Mouse (Mus musculus) erythroid progenitor cell, adult 5-6 weeks (primary cell): ENCODE measurements around the gene T. TPM values are rescaled to one million over a fixed set of nuclear protein-coding genes. Genes with fewer than 3 reads are reported as not detected.

Source experiments
- ATAC-seq: replicated peaks from 2 replicates; pipeline ENCODE4 v1.8.0; 2016; ENCODE audit warnings: moderate number of reproducible peaks, mild to moderate bottlenecking, moderate TSS enrichment, inconsistent platforms; ENCODE audit not compliant: poor library complexity, low FRiP score, severe bottlenecking
- total RNA-seq, 2 experiments: library from RNA; stranded (forward) in 1 of 2; stranded (reverse) in 1 of 2; fragments of 150-400 nt in 1 of 2; fragments of 186-747, 209-891 nt in 1 of 2; gene quantifications; 2 replicates each; pipeline versions ENCODE4 v1.2.3 to v1.2.4; 2015 to 2017; ENCODE audit warnings: low replicate concordance in 2 of 2

T gene
- total RNA-seq, 2 experiments from 2014 or later = not detected

DNA sequence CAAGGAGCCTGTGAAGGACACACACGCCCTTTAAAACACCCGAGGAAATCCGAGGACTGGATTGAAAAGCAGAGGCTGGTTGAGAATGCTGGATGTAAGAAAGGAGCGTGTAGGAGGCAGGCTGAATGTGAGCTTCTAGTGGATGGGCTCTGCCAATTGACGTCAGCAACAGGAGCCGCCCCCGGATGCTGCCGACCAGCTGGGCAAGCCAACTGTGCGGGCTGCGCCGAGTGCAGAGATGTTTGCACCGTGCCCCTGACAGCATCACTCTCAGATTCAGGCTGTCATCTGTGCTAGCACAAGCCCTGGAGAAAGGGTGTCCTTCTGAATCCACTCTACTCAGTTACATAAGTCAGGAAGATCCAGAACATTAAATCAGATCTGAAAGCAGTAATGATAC is 53.6 kb downstream of the T start:
- ATAC-seq = no peak

DNA sequence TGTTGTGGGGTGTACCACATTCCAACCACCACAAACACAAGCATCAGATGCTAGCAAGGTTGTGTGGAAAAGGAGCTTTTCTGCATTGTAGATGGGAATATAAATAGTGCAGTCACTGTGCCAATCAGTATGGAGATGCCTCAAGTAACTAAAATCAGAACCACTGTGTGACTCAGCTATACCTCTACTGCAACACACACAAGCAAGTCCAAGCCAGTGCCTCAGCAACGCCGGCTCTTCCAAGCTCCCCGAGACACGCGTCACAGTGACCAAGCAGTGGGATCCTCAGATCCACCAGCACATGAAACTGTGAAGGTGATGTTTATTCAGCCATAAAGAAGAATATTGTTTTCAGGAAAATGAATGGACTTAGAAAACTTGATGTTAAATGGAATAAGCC is 56.7 kb downstream of the T start:
- no peak for ATAC-seq

Other genes starting within 250 kb of the T start
- gene Ccr6, start 198.4 kb upstream of the T start, total RNA-seq (2015; ENCODE audit: low replicate concordance) = not detected in 2 replicates
- not detected in 2 replicates for gene Ccr6, start 198.4 kb upstream of the T start, total RNA-seq (2017; ENCODE audit: low replicate concordance)
- 62.5 and 64.2 TPM in 2 replicates for gene Mpc1, start 151.5 kb upstream of the T start, total RNA-seq (2015; ENCODE audit: low replicate concordance)
- gene Mpc1, start 151.5 kb upstream of the T start, total RNA-seq (2017; ENCODE audit: low replicate concordance) = 29.8 and 39.3 TPM in 2 replicates
- 39.4 and 82.9 TPM in 2 replicates for gene Sft2d1, start 123.3 kb upstream of the T start, total RNA-seq (2015; ENCODE audit: low replicate concordance)
- 7.9 and 21.1 TPM in 2 replicates for gene Sft2d1, start 123.3 kb upstream of the T start, total RNA-seq (2017; ENCODE audit: low replicate concordance)
- not detected in 2 replicates for gene Prr18, start 97.0 kb upstream of the T start, total RNA-seq (2015; ENCODE audit: low replicate concordance)
- gene Prr18, start 97.0 kb upstream of the T start, total RNA-seq (2017; ENCODE audit: low replicate concordance) = 0.53 TPM in 1 of 2 replicates, not detected in the other
- not detected in 2 replicates for gene T2, start 78.4 kb upstream of the T start, total RNA-seq (2015; ENCODE audit: low replicate concordance)
- gene T2, start 78.4 kb upstream of the T start, total RNA-seq (2017; ENCODE audit: low replicate concordance) = not detected in 2 replicates
- gene Pde10a, start 90.9 kb downstream of the T start, total RNA-seq (2015; ENCODE audit: low replicate concordance) = not detected in 2 replicates
- 1.5 TPM in 1 of 2 replicates, not detected in the other for gene Pde10a, start 90.9 kb downstream of the T start, total RNA-seq (2017; ENCODE audit: low replicate concordance)
- gene Gm17087, start 132.5 kb downstream of the T start, total RNA-seq (2015; ENCODE audit: low replicate concordance) = not detected in 2 replicates
- gene Gm17087, start 132.5 kb downstream of the T start, total RNA-seq (2017; ENCODE audit: low replicate concordance) = not detected in 2 replicates